Mouse (Mus musculus) thymus, postnatal 25 days (tissue): ENCODE data around the gene Larp1.
A peak's percentile ranks its signal among the peaks of the same experiment; 100 is the strongest.

Experiments
- DNase-seq: peaks from one replicate; pipeline ENCODE4 v3.0.0; 2022

Gene Larp1

GRCm38 (mm10) chr11:58003734-58004133 is 5.1 kb upstream of the Larp1 start:
- no peak for DNase-seq

DNA sequence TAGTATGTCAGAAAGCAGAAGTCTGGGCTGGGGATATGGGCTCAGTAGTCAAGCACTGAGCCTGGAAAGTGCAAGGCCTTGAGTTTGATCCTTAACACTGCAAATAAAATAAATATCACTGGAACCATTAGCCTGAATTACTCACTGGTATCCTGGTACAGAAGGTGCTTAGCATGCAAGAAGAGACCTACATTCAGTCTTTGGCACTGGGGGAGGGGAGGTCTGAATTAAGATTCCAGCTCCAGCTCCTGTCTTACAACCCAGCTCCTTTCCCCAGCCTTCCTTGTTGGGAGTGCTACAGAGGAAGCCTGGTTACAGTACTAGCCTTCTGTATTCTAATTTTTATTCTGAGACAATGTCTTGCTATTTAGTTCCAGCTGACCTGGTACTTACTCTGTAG is 3.8 kb upstream of the Larp1 start:
- DNase-seq = no peak

- no peak for DNase-seq
These were observed 851 bp upstream of the Larp1 start for GRCm38 (mm10) chr11:58008013-58008412.

DNA sequence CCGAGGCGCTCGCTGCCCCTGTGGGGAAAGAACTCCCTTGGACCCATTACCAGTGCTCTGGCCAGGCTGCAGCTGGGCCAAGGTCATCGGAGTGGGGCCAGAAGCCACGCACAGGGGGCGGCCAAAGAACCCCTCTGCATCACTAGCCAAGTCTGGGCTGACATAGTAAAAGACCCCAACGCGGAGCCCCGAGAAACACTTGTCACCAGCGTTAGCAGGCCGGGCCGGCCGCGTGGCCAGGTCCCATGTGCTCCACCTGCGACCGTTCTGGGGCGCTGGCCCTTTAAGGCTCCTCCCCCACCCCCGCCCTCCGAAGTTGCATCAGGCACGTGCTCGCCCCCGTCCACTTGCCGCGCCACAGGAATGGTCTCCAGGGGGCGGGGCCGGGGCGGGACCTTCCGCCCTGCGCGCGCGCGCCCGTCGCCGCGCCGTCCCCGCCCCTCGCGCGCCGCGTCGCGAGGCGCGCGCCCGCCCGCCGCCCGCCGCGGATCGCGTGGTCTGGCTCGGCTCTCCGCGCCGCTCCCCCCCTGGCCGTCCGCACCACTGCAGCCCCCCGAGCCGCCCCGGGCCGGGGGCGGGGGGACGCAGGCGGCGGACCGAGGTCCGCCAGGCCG is 320 bp upstream of the Larp1 start:
- DNase-seq = peak; percentile 84

- peak; percentile 69 for DNase-seq
These were observed 765 bp downstream of the Larp1 start for GRCm38 (mm10) chr11:58009516-58010141.

- peak; percentile 53 for DNase-seq
These were observed 1.4 kb downstream of the Larp1 start for GRCm38 (mm10) chr11:58010226-58010781.

DNA sequence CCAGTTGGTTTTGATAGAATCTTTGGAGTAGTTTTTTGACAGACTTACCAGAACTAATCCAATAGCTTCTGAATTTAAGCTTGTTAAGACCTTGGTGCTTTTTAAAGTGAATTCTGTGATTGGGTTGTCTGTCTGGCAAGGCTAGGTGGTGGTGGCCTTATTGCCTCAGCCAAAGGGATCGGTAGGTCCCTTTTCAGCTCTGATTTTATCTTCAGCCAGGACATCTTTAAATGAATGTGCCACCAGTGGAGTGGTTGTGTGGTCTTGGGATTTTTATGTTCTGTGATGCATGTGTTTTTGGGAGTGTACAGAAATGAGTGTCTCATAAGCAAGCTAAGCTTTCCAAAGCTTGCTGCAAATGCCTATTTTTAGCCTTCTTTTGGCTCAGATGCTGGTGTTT is 2.1 kb downstream of the Larp1 start:
- no peak for DNase-seq

DNA sequence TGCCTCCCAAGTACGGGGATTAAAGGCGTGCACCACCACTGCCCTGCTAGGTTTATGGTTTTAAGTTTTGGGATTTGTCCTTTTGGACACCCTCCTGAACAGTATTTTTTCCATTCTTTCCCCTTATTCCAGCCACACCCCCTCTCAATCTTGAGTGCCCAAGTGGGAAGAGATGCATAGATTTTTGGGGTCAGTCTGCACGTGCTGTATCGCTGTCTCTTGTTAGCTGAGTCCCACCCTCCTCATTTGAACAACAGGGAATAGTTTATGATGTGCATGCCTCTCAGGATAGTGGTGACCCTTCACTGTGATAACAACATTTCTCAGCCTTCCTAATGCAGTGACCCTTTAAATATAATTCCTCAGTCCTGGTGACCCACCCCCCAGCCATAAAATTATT is 2.9 kb downstream of the Larp1 start:
- DNase-seq = no peak

GRCm38 (mm10) chr11:58012674-58013073 is 3.8 kb downstream of the Larp1 start:
- DNase-seq = no peak

GRCm38 (mm10) chr11:58013100-58013499 is 4.2 kb downstream of the Larp1 start:
- no peak for DNase-seq

GRCm38 (mm10) chr11:58014604-58015003 is 5.7 kb downstream of the Larp1 start:
- DNase-seq = no peak

GRCm38 (mm10) chr11:58015339-58015738 is 6.5 kb downstream of the Larp1 start:
- DNase-seq = no peak

DNA sequence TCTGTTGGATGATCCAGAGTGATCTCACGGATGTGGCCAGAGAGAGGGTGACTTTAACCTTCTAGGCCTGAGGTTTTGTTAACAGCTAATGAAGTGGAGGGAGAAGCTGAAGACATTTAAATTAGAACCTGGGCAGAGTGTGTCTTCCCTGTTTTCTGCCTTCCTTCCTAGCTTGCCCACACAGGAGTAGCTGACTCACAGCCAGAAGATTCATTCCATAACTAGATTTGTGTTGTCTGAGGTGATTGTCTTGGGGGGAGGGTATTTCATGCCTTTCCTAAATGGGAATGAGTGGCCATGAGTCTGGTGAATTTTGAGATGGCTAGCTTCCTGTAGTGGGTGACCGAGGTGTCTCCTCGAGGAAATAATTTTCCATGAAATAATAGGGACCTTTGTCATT is 7.5 kb downstream of the Larp1 start:
- no peak for DNase-seq

DNA sequence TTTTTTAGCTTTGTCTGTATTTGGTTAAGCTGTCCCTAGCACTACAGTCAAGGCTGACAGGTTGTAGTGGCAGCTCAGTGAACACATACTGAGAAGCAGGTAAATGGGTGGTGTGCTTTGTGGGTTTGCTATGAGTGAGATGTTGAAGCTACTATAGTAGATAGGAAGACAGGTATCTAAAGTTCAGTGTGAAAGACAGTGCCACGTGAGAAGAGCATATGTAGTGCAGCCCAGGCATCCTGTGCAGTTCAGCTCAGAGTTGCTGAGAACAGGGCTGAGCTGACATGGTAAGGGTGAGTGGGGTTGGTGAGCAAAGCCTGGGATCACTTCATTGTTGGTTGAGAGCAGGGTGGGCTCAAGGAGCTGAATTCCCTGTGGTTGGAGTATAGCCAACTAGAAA is 8.6 kb downstream of the Larp1 start:
- no peak for DNase-seq

- DNase-seq = no peak
These were observed 9.4 kb downstream of the Larp1 start for GRCm38 (mm10) chr11:58018287-58018686.

DNA sequence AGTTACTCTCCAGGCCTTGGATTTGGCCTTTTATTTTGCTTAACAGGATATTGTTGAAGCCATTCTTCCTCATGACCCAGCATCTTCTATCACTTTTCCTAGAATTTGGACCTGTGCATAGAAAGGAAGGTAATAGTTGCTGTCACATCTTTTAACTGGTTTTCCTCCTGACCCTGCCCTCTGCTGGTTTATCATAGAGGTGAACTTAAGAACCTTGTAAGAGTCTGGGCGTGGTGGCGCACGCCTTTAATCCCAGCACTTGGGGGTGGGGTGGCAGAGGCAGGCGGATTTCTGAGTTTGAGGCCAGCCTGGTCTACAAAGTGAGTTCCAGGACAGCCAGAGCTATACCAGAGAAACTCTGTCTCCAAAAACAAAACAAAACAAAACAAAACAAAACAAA is 9.8 kb downstream of the Larp1 start:
- DNase-seq = peak; percentile 22

DNA sequence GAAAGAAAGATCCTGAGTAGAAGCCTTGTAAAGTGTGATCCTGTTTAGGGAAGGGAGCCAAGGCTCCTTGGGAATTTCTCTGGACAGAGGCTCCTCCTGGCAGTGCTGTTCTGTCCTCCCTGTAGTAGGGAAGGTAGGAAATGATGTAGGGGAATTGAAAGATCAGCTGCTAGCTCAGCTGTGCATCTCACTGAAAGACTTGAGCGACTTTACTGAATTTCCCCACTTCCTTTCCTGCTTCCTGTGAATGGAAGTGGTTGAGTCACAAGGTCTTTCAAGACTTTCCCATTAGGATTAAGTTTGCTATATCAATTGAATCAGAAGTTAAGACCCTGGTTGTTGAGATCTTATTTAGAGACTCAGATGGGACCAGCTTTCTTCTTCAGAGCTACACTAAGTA is 12.2 kb downstream of the Larp1 start:
- DNase-seq = no peak

GRCm38 (mm10) chr11:58021618-58022017 is 12.8 kb downstream of the Larp1 start:
- DNase-seq = no peak

DNA sequence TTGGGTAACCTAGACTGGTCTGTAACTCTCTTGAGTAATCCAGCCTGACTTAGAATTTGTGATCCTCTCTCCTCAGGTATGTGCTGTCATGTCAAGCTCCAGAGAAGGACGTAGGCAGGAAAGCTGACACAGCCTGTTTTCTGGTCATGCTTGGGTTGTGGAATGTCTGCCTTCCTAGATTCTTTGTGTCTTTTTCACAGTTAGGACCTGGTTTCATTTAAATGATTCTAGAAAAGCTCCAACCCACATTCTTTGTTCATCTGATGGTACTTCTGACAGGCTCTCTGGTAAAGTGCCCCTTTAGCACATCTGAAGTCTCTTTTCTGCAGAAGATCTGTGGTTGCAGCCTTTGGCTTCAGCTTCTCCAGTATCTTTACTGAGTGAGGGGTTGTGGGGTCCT is 15.4 kb downstream of the Larp1 start:
- DNase-seq = no peak

DNA sequence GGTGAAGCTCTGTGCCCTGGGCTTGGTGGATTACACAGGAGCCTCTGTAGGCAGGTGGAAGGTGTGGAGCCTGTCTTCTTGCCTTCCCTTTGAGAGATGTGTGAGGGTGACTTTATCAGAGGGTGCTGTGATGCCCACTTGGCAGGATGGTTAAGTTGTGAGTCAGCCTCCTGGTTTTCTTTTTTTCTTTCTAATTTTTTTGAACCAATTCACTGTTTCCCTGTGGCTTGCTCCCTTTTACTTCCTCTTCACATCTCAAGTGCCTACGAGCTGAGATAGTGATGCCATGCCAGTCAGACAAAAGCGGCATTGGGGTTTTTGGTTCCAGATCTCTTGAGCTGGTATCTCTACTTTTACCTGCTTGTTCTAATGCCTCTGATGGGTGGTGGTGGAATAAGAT is 15.8 kb downstream of the Larp1 start:
- no peak for DNase-seq

DNA sequence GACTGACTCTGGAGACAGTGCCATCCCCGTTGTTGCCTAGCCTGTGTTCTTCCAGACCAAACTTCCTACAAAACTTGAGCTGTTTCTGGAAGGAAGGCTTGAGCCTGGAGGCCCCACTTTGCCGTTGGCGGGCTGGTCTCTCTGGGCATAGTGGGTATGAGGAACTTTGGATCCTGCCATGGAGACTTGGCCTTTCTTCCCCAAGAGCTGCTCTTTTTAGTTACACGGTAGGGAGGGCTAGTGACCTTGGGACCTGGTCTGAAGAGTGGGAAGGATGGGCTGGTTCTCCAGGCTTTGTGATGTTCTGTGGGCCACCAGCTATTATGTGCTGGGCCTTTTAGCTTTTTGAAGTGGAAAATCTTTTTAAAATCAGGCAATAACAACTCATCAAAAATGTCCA is 17.0 kb downstream of the Larp1 start:
- no peak for DNase-seq

DNA sequence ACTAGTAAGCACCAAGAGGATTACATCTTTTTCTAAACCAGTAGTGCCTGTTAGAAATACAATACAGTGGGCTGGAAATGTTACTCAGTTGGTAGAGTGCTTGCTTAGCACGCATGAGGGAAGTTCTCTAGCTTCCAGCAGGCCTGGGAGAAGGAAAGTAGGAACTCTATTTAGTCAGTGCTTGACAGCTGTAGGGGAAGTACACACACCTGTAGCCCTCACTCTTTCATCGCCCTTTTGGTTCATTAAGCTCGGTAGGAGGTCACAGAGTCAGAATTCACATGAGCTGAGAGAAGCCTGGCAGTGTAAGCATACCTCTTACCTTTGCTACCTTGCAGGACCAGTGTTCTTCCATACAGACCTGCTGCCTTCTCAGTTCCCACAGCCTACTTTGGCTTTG is 17.5 kb downstream of the Larp1 start:
- DNase-seq = no peak

- DNase-seq = no peak
These were observed 18.0 kb downstream of the Larp1 start for GRCm38 (mm10) chr11:58026860-58027259.

GRCm38 (mm10) chr11:58028981-58029380 is 20.1 kb downstream of the Larp1 start:
- no peak for DNase-seq

GRCm38 (mm10) chr11:58029869-58030268 is 21.0 kb downstream of the Larp1 start:
- no peak for DNase-seq
